Mouse (Mus musculus) small intestine, adult 2 months (tissue): ENCODE measurements at regions not wholly inside any gene's neighbourhood (a gene's known extent, or its start where the extent isn't known, plus 50 kb on each side); places are given as distances from the start of the nearest gene placed in this dataset.

Source experiments
- CTCF ChIP-seq: fragments of 200-500 bp; IDR thresholded peaks from 2 replicates; pipeline ENCODE4 v1.5.1; 2012; ENCODE audit warnings: low read depth, mild to moderate bottlenecking, control low read depth, inconsistent platforms, low read length, moderate library complexity, mixed read lengths; ENCODE audit not compliant: insufficient replicate concordance, insufficient read length; ENCODE audit errors: extremely low read depth
- POLR2A ChIP-seq: fragments of 200-500 bp; IDR thresholded peaks from 2 replicates; pipeline ENCODE4 v1.6.1; 2012; ENCODE audit warnings: low read depth, mild to moderate bottlenecking, control low read depth, inconsistent platforms, low read length, moderate library complexity

DNA sequence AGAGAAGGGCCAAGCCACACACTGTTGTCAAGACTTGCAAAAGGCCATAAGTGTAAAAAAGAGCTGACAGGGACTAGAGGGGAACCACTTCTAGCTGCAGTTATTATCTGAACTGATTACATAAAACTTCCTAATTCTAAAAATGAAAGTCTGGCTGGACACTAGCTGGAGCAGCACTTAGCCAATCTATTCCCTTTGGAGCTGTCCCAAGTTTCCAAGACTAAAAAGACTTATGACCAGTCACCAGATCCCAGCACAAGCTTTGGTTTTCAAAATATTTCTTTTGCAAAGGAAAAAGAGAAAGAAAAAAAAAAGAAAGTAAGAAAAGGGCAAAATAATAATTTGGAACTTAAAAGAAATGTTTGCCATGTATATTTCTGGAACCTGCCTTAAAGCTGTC, 217.6 kb upstream of the Gm9747 start:
- TF ChIP-seq CTCF = no peak
- no peak for TF ChIP-seq POLR2A
